Mouse (Mus musculus): ENCODE results near the gene Tsc22d4. TPM values are rescaled to one million over a fixed set of nuclear protein-coding genes. Genes with fewer than 3 reads are reported as not detected.
A peak's percentile ranks its signal among the peaks of the same experiment; 100 is the strongest.

Tsc22d4 gene
- 133 and 180 TPM in 2 replicates for polyA plus RNA-seq (2012; rRNA removed)

- H3K4me3 ChIP-seq (ENCODE audit: extremely low read depth, insufficient read depth, insufficient read length) = peak within 1 kb of the TSS; percentile 90
- peak within 1 kb of the TSS; percentile 99 for H3K27ac ChIP-seq (ENCODE audit: insufficient read depth, low read length)
- no peaks in the 10 kb centered on the region; the same call in 1 of the 2 replicates for H3K27me3 ChIP-seq (ENCODE audit: control insufficient read depth, insufficient read depth, low read length)
- 2% methylated on average over 28 of the region's 28 CpGs for WGBS
- peaks cover 18% of the 10 kb centered on the region for H3K4me1 ChIP-seq (ENCODE audit: control insufficient read depth, insufficient read depth, insufficient read length)
- peak; percentile 78 to 87 for DNase-seq (ENCODE audit: low read depth in 1 of 2, low spot score in 2 of 2)
- H3K36me3 ChIP-seq (ENCODE audit: control insufficient read depth, insufficient read depth, low read length) = no peaks in the 10 kb centered on the region; the same call in 1 of the 2 replicates
- TF ChIP-seq CTCF (IDR thresholded peaks at IDR 0.05; ENCODE audit: extremely low read depth, insufficient read depth, insufficient read length, insufficient replicate concordance) (no peak), POLR2A (IDR thresholded peaks at IDR 0.05; ENCODE audit: low read depth, low read length) (peak; percentile 88)
Measured at GRCm38 (mm10) chr5:137745214-137746171, at the start of gene Tsc22d4. Tsc22d4 (plus strand) TSS chr5:137745730.

GRCm38 (mm10) chr5:137695930-137696329, 49.6 kb upstream of the Tsc22d4 start:
- Histone ChIP-seq H3K36me3 (ENCODE audit: control insufficient read depth, insufficient read depth, low read length) (no peaks in the 10 kb centered on the region), H3K27ac (ENCODE audit: insufficient read depth, low read length) (no peak overlapping the region), H3K27me3 (ENCODE audit: control insufficient read depth, insufficient read depth, low read length) (no peaks in the 10 kb centered on the region), H3K4me1 (ENCODE audit: control insufficient read depth, insufficient read depth, insufficient read length) (peaks cover 7% of the 10 kb centered on the region; the same call in 1 of the 2 replicates), H3K4me3 (ENCODE audit: extremely low read depth, insufficient read depth, insufficient read length) (no peak overlapping the region)
- 7% methylated on average over 4 of the region's 4 CpGs for WGBS
- no peak for DNase-seq (ENCODE audit: low read depth in 1 of 2, low spot score in 2 of 2)
- no peak for TF ChIP-seq POLR2A (IDR thresholded peaks at IDR 0.05; ENCODE audit: low read depth, low read length)
- TF ChIP-seq CTCF (IDR thresholded peaks at IDR 0.05; ENCODE audit: extremely low read depth, insufficient read depth, insufficient read length, insufficient replicate concordance) = no peak

GRCm38 (mm10) chr5:137699080-137699479, 46.5 kb upstream of the Tsc22d4 start:
- Histone ChIP-seq H3K4me3 (ENCODE audit: extremely low read depth, insufficient read depth, insufficient read length) (no peak overlapping the region), H3K27ac (ENCODE audit: insufficient read depth, low read length) (no peak overlapping the region), H3K36me3 (ENCODE audit: control insufficient read depth, insufficient read depth, low read length) (no peaks in the 10 kb centered on the region), H3K27me3 (ENCODE audit: control insufficient read depth, insufficient read depth, low read length) (no peaks in the 10 kb centered on the region), H3K4me1 (ENCODE audit: control insufficient read depth, insufficient read depth, insufficient read length) (peaks cover 7% of the 10 kb centered on the region; the same call in 1 of the 2 replicates)
- 65% methylated on average over 3 of the region's 3 CpGs for WGBS
- no peak for DNase-seq (ENCODE audit: low read depth in 1 of 2, low spot score in 2 of 2)
- TF ChIP-seq CTCF (IDR thresholded peaks at IDR 0.05; ENCODE audit: extremely low read depth, insufficient read depth, insufficient read length, insufficient replicate concordance) (no peak), POLR2A (IDR thresholded peaks at IDR 0.05; ENCODE audit: low read depth, low read length) (no peak)

GRCm38 (mm10) chr5:137699850-137700249, 45.7 kb upstream of the Tsc22d4 start:
- no peak for TF ChIP-seq POLR2A (IDR thresholded peaks at IDR 0.05; ENCODE audit: low read depth, low read length)
- TF ChIP-seq CTCF (IDR thresholded peaks at IDR 0.05; ENCODE audit: extremely low read depth, insufficient read depth, insufficient read length, insufficient replicate concordance) = no peak
- Histone ChIP-seq H3K4me3 (ENCODE audit: extremely low read depth, insufficient read depth, insufficient read length) (no peak overlapping the region), H3K4me1 (ENCODE audit: control insufficient read depth, insufficient read depth, insufficient read length) (peaks cover 7% of the 10 kb centered on the region), H3K36me3 (ENCODE audit: control insufficient read depth, insufficient read depth, low read length) (no peaks in the 10 kb centered on the region), H3K27me3 (ENCODE audit: control insufficient read depth, insufficient read depth, low read length) (no peaks in the 10 kb centered on the region), H3K27ac (ENCODE audit: insufficient read depth, low read length) (no peak overlapping the region)
- DNase-seq (ENCODE audit: low read depth in 1 of 2, low spot score in 2 of 2) = no peak
- 77% methylated on average over 2 of the region's 2 CpGs for WGBS

- no peaks in the 10 kb centered on the region for H3K36me3 ChIP-seq (ENCODE audit: control insufficient read depth, insufficient read depth, low read length)
- peak overlapping the region; percentile 26; the same call in 1 of the 2 replicates for H3K4me3 ChIP-seq (ENCODE audit: extremely low read depth, insufficient read depth, insufficient read length)
- H3K27me3 ChIP-seq (ENCODE audit: control insufficient read depth, insufficient read depth, low read length) = no peaks in the 10 kb centered on the region
- peak overlapping the region; percentile 86 for H3K27ac ChIP-seq (ENCODE audit: insufficient read depth, low read length)
- H3K4me1 ChIP-seq (ENCODE audit: control insufficient read depth, insufficient read depth, insufficient read length) = peaks cover 13% of the 10 kb centered on the region
- 6% methylated on average over 6 of the region's 6 CpGs for WGBS
- DNase-seq (ENCODE audit: low read depth in 1 of 2, low spot score in 2 of 2) = peak in 1 of 2 experiments; percentile 23
- TF ChIP-seq CTCF (IDR thresholded peaks at IDR 0.05; ENCODE audit: extremely low read depth, insufficient read depth, insufficient read length, insufficient replicate concordance) (no peak), POLR2A (IDR thresholded peaks at IDR 0.05; ENCODE audit: low read depth, low read length) (no peak; the same call in 1 of the 2 replicates)
Measured at GRCm38 (mm10) chr5:137705242-137705641, 40.3 kb upstream of the Tsc22d4 start.

GRCm38 (mm10) chr5:137706913-137707633, 38.5 kb upstream of the Tsc22d4 start:
- Histone ChIP-seq H3K4me1 (ENCODE audit: control insufficient read depth, insufficient read depth, insufficient read length) (peaks cover 13% of the 10 kb centered on the region), H3K4me3 (ENCODE audit: extremely low read depth, insufficient read depth, insufficient read length) (no peak overlapping the region), H3K36me3 (ENCODE audit: control insufficient read depth, insufficient read depth, low read length) (no peaks in the 10 kb centered on the region), H3K27ac (ENCODE audit: insufficient read depth, low read length) (peak overlapping the region; percentile 67), H3K27me3 (ENCODE audit: control insufficient read depth, insufficient read depth, low read length) (no peaks in the 10 kb centered on the region)
- WGBS = 9% methylated on average over 12 of the region's 12 CpGs
- no peak for TF ChIP-seq POLR2A (IDR thresholded peaks at IDR 0.05; ENCODE audit: low read depth, low read length)
- TF ChIP-seq CTCF (IDR thresholded peaks at IDR 0.05; ENCODE audit: extremely low read depth, insufficient read depth, insufficient read length, insufficient replicate concordance) = no peak
- peak; percentile 70 to 78 for DNase-seq (ENCODE audit: low read depth in 1 of 2, low spot score in 2 of 2)

Data from spleen, adult 2 months (tissue).